ENCODE assay signal across 8 mouse cellular contexts in genomic region chr14:121109116-121109504, GRCm38 (mm10).
DNase-seq lines count a peak whose midpoint lies in the region; ATAC-seq lines count a peak whose summit lies in the region.
"Had no signal": no experiment of that assay in that cellular context is flagged by ENCODE, and none has a peak within 500 bp of the region (broad histone marks: within the 10 kb centered on the region; RNA-seq: fewer than 3 reads in every experiment).

No protein-coding gene starts in this region.

- peak overlapping the region; percentile 33; the same call in 1 of the 2 replicates for H3K4me2 ChIP-seq in kidney, embryonic 16.5 days (replicated peaks; ENCODE audit: low read depth, low read length)
- H3K4me2 ChIP-seq in forebrain, embryonic 12.5 days = no peak overlapping the region
- H3K4me2 ChIP-seq in intestine, embryonic 16.5 days (ENCODE audit: low read depth, low read length) = 0 out of 2 replicates have a peak overlapping the region, but pooled peaks have one; percentile 6
- H3K4me2 ChIP-seq in neural tube, embryonic 13.5 days = no peak overlapping the region

- no peak overlapping the region for H3K4me3 ChIP-seq in kidney, embryonic 16.5 days (ENCODE audit: low read length)
- no peak overlapping the region for H3K4me3 ChIP-seq in forebrain, embryonic 12.5 days (replicated peaks)
- H3K4me3 ChIP-seq in intestine, embryonic 16.5 days (ENCODE audit: low read length) = no peak overlapping the region
- no peak overlapping the region for H3K4me3 ChIP-seq in neural tube, embryonic 13.5 days

- DNase-seq in kidney, adult 11 months = no peak
- DNase-seq in thymus, postnatal 25 days = no peak
- DNase-seq in cerebellum, adult 8-10 months = no peak
- DNase-seq: spleen, adult 18-20 months had no signal

- 23% methylated on average over 9 of the region's 9 CpGs for WGBS in kidney, embryonic 16.5 days
- 10% methylated on average over 9 of the region's 9 CpGs for WGBS in forebrain, embryonic 12.5 days
- 30% methylated on average over 9 of the region's 9 CpGs for WGBS in intestine, embryonic 16.5 days
- WGBS in neural tube, embryonic 13.5 days = 9% methylated on average over 9 of the region's 9 CpGs

- peak; percentile 7 for ATAC-seq in kidney, embryonic 16.5 days (ENCODE audit: low FRiP score, low TSS enrichment)
- ATAC-seq in forebrain, embryonic 12.5 days (ENCODE audit: low FRiP score) = no peak
- no peak for ATAC-seq in intestine, embryonic 16.5 days
- ATAC-seq in neural tube, embryonic 13.5 days (ENCODE audit: low read depth) = no peak

- no peaks in the 10 kb centered on the region for H3K36me3 ChIP-seq in kidney, embryonic 16.5 days (ENCODE audit: insufficient read depth, low read length)
- H3K36me3 ChIP-seq in forebrain, embryonic 12.5 days (replicated peaks) = no peaks in the 10 kb centered on the region
- H3K36me3 ChIP-seq in intestine, embryonic 16.5 days (ENCODE audit: control insufficient read depth, insufficient read depth, low read length) = no peaks in the 10 kb centered on the region
- no peaks in the 10 kb centered on the region for H3K36me3 ChIP-seq in neural tube, embryonic 13.5 days

- no peaks in the 10 kb centered on the region for H3K9me3 ChIP-seq in kidney, embryonic 16.5 days (ENCODE audit: low read length)
- H3K9me3 ChIP-seq in forebrain, embryonic 12.5 days = no peaks in the 10 kb centered on the region
- H3K9me3 ChIP-seq in intestine, embryonic 16.5 days (ENCODE audit: control insufficient read depth, low read length) = no peaks in the 10 kb centered on the region
- no peaks in the 10 kb centered on the region for H3K9me3 ChIP-seq in neural tube, embryonic 13.5 days

- H3K9ac ChIP-seq in kidney, embryonic 16.5 days (replicated peaks; ENCODE audit: low read length) = peak overlapping the region; percentile 46; the same call in 1 of the 2 replicates
- no peak overlapping the region; the same call in 1 of the 2 replicates for H3K9ac ChIP-seq in forebrain, embryonic 12.5 days
- peak overlapping the region; percentile 45; the same call in 1 of the 2 replicates for H3K9ac ChIP-seq in intestine, embryonic 16.5 days (ENCODE audit: low read depth, low read length)
- no peak overlapping the region for H3K9ac ChIP-seq in neural tube, embryonic 13.5 days

- peaks cover 67% of the 10 kb centered on the region for H3K4me1 ChIP-seq in kidney, embryonic 16.5 days (ENCODE audit: insufficient read depth, low read length)
- H3K4me1 ChIP-seq in forebrain, embryonic 12.5 days = peaks cover 30% of the 10 kb centered on the region
- peaks cover 49% of the 10 kb centered on the region for H3K4me1 ChIP-seq in intestine, embryonic 16.5 days (ENCODE audit: control insufficient read depth, insufficient read depth, low read length)
- peaks cover 42% of the 10 kb centered on the region for H3K4me1 ChIP-seq in neural tube, embryonic 13.5 days (replicated peaks)

- H3K27me3 ChIP-seq in kidney, embryonic 16.5 days (ENCODE audit: insufficient read depth, low read length) = no peaks in the 10 kb centered on the region
- H3K27me3 ChIP-seq in forebrain, embryonic 12.5 days = no peaks in the 10 kb centered on the region
- no peaks in the 10 kb centered on the region for H3K27me3 ChIP-seq in intestine, embryonic 16.5 days (replicated peaks; ENCODE audit: control insufficient read depth, insufficient read depth, low read length)
- H3K27me3 ChIP-seq in neural tube, embryonic 13.5 days = no peaks in the 10 kb centered on the region

- H3K27ac ChIP-seq in kidney, embryonic 16.5 days (ENCODE audit: low read length) = peak overlapping the region; percentile 95
- H3K27ac ChIP-seq in forebrain, embryonic 12.5 days = peak overlapping the region; percentile 65
- H3K27ac ChIP-seq in intestine, embryonic 16.5 days (ENCODE audit: low read length) = peak overlapping the region; percentile 76
- H3K27ac ChIP-seq in neural tube, embryonic 13.5 days (replicated peaks) = peak overlapping the region; percentile 54

Comparison
In these comparisons a context has a peak if more than half of its experiments do, and no peak if none do; other contexts are left out.
1. H3K4me2 ChIP-seq: peak in kidney, embryonic 16.5 days (single experiment) and intestine, embryonic 16.5 days (single experiment); none in forebrain, embryonic 12.5 days (single experiment) and neural tube, embryonic 13.5 days (single experiment).
2. H3K9ac ChIP-seq: peak in kidney, embryonic 16.5 days (single experiment) and intestine, embryonic 16.5 days (single experiment); none in forebrain, embryonic 12.5 days (single experiment) and neural tube, embryonic 13.5 days (single experiment).
3. Peak in every context shown above with its lines, with median percentiles within 50 percentile points of each other: H3K27ac ChIP-seq.